In genomic region chr5:107725435-107726261, GRCm38 (mm10) we compare ENCODE assay signal across 8 mouse cellular contexts. TPM values are rescaled to one million over a fixed set of nuclear protein-coding genes. Genes with fewer than 3 reads are reported as not detected.
DNase-seq lines count a peak whose midpoint lies in the region; ATAC-seq and TF ChIP-seq lines count a peak whose summit lies in the region.

Gfi1 (minus strand) TSS chr5:107726036.

- H3K27me3 ChIP-seq in liver, adult 2 months (ENCODE audit: control insufficient read depth, insufficient read depth, low read length): peaks cover 56% of the 10 kb centered on the region
- peaks cover 94% of the 10 kb centered on the region for H3K27me3 ChIP-seq in embryonic facial prominence, embryonic 14.5 days (replicated peaks; ENCODE audit: control insufficient read depth, insufficient read depth, low read length)
- peaks cover 51% of the 10 kb centered on the region for H3K27me3 ChIP-seq in hindbrain, embryonic 16.5 days (replicated peaks; ENCODE audit: control insufficient read depth, insufficient read depth, low read length)
- peaks cover 74% of the 10 kb centered on the region for H3K27me3 ChIP-seq in lung, postnatal 0 days (replicated peaks; ENCODE audit: insufficient read depth, low read length)

- H3K4me3 ChIP-seq in liver, adult 2 months (ENCODE audit: insufficient read depth, low read depth, low read length): peak within 1 kb of the TSS; percentile 42; the same call in 1 of the 2 replicates
- peak within 1 kb of the TSS; percentile 31 for H3K4me3 ChIP-seq in embryonic facial prominence, embryonic 14.5 days (ENCODE audit: low read depth, low read length)
- peak within 1 kb of the TSS; percentile 28 for H3K4me3 ChIP-seq in hindbrain, embryonic 16.5 days (ENCODE audit: low read length)
- peak within 1 kb of the TSS; percentile 33 for H3K4me3 ChIP-seq in lung, postnatal 0 days (ENCODE audit: low read depth, low read length)

- ATAC-seq in embryonic facial prominence, embryonic 14.5 days (ENCODE audit: low read depth): peak; percentile 59
- peak; percentile 36; the same call in 1 of the 2 replicates for ATAC-seq in hindbrain, embryonic 16.5 days
- ATAC-seq in lung, postnatal 0 days: no peak

- 4% methylated on average over 41 of the region's 41 CpGs for WGBS in liver, adult 2 months
- under 1% methylated on average over 25 of the region's 41 CpGs for WGBS in embryonic facial prominence, embryonic 14.5 days
- WGBS in hindbrain, embryonic 16.5 days: under 1% methylated on average over 41 of the region's 41 CpGs
- under 1% methylated on average over 41 of the region's 41 CpGs for WGBS in lung, postnatal 0 days

- no peak within 1 kb of the TSS for H3K27ac ChIP-seq in liver, adult 2 months (replicated peaks; ENCODE audit: insufficient read depth, low read depth, low read length)
- no peak within 1 kb of the TSS for H3K27ac ChIP-seq in embryonic facial prominence, embryonic 14.5 days (replicated peaks; ENCODE audit: low read depth, low read length)
- no peak within 1 kb of the TSS for H3K27ac ChIP-seq in hindbrain, embryonic 16.5 days (ENCODE audit: low read depth, low read length)
- no peak within 1 kb of the TSS for H3K27ac ChIP-seq in lung, postnatal 0 days (ENCODE audit: low read length)

- peaks cover 10% of the 10 kb centered on the region for H3K4me1 ChIP-seq in liver, adult 2 months (ENCODE audit: control insufficient read depth, insufficient read depth, low read length)
- H3K4me1 ChIP-seq in embryonic facial prominence, embryonic 14.5 days (ENCODE audit: control insufficient read depth, insufficient read depth, low read length): peaks cover 31% of the 10 kb centered on the region
- peaks cover 39% of the 10 kb centered on the region for H3K4me1 ChIP-seq in hindbrain, embryonic 16.5 days (ENCODE audit: control insufficient read depth, insufficient read depth, low read depth, low read length)
- peaks cover 40% of the 10 kb centered on the region for H3K4me1 ChIP-seq in lung, postnatal 0 days (ENCODE audit: insufficient read depth, low read depth, low read length)

- no peaks in the 10 kb centered on the region for H3K9me3 ChIP-seq in embryonic facial prominence, embryonic 14.5 days (ENCODE audit: control insufficient read depth, low read length)
- no peaks in the 10 kb centered on the region for H3K9me3 ChIP-seq in hindbrain, embryonic 16.5 days (ENCODE audit: control insufficient read depth, low read length)
- H3K9me3 ChIP-seq in lung, postnatal 0 days (ENCODE audit: low read length): no peaks in the 10 kb centered on the region

- H3K9ac ChIP-seq in liver, adult 2 months (ENCODE audit: low read depth, low read length): no peak within 1 kb of the TSS; the same call in 1 of the 2 replicates
- H3K9ac ChIP-seq in embryonic facial prominence, embryonic 14.5 days (ENCODE audit: low read depth, low read length): peak within 1 kb of the TSS; percentile 49; the same call in 1 of the 2 replicates
- no peak within 1 kb of the TSS for H3K9ac ChIP-seq in hindbrain, embryonic 16.5 days (ENCODE audit: low read depth, low read length)
- H3K9ac ChIP-seq in lung, postnatal 0 days (replicated peaks; ENCODE audit: low read depth): no peak within 1 kb of the TSS

- H3K36me3 ChIP-seq in liver, adult 2 months (ENCODE audit: control insufficient read depth, insufficient read depth, low read length): no peaks in the 10 kb centered on the region
- H3K36me3 ChIP-seq in embryonic facial prominence, embryonic 14.5 days (ENCODE audit: control insufficient read depth, insufficient read depth, low read length): no peaks in the 10 kb centered on the region
- no peaks in the 10 kb centered on the region for H3K36me3 ChIP-seq in hindbrain, embryonic 16.5 days (ENCODE audit: control insufficient read depth, insufficient read depth, low read length)
- H3K36me3 ChIP-seq in lung, postnatal 0 days (ENCODE audit: insufficient read depth, low read length): no peaks in the 10 kb centered on the region

- no peak for TF ChIP-seq CTCF in liver, adult 2 months (IDR thresholded peaks at IDR 0.05; ENCODE audit: low read depth, low read length)
- no peak for TF ChIP-seq CTCF in lung, postnatal 0 days (IDR thresholded peaks at IDR 0.05)

- no peak for TF ChIP-seq EP300 in lung, postnatal 0 days (IDR thresholded peaks at IDR 0.05)

- H3K79me2 ChIP-seq in liver, adult 2 months (ENCODE audit: control insufficient read depth, insufficient read depth, low read length): no peaks in the 10 kb centered on the region

- TF ChIP-seq POLR2A in liver, adult 2 months (IDR thresholded peaks at IDR 0.05; ENCODE audit: extremely low read depth, insufficient read depth, low read length): no peak

- no peak for DNase-seq in liver, adult 2 months (ENCODE audit: extremely low read depth, low read depth, low spot score)
- no peak for DNase-seq in liver
- no peak for DNase-seq in embryonic facial prominence, embryonic 14.5 days (ENCODE audit: low spot score)
- DNase-seq in lung, postnatal 0 days (ENCODE audit: low spot score): no peak
- peak; percentile 67 for DNase-seq in retina, postnatal 1 day
- DNase-seq in left cerebral cortex, adult 9 months (ENCODE audit: low spot score in 2 of 2): no peak
- no peak for DNase-seq in ovary, adult 18-20 months (ENCODE audit: low spot score)

- H3K4me2 ChIP-seq in embryonic facial prominence, embryonic 14.5 days (ENCODE audit: low read depth, low read length): peak within 1 kb of the TSS; percentile 51
- peak within 1 kb of the TSS; percentile 49 for H3K4me2 ChIP-seq in hindbrain, embryonic 16.5 days (ENCODE audit: low read length)
- H3K4me2 ChIP-seq in lung, postnatal 0 days (replicated peaks; ENCODE audit: low read depth, low read length): peak within 1 kb of the TSS; percentile 56

RNA-seq across cellular contexts. Expression of gene Gfi1, which starts in this region (rescaled TPM):
- total RNA-seq in liver, adult 2 months (2014; rRNA removed): 0.07 and 0.09 TPM in 2 replicates
- polyA plus RNA-seq in liver, adult 2 months (2012; rRNA removed): 0.12 TPM in 1 of 2 replicates, not detected in the other
- polyA plus RNA-seq in embryonic facial prominence, embryonic 14.5 days (2014; fragmentation: Nextera tagmentation; extraction: Ambion mirVana): 0.39 and 0.79 TPM in 2 replicates
- 0.09 TPM in 1 of 2 replicates, not detected in the other for polyA plus RNA-seq in hindbrain, embryonic 16.5 days (2015; fragmentation: Nextera tagmentation; extraction: Ambion mirVana)
- 0.08 TPM in 2 replicates for polyA plus RNA-seq in lung, postnatal 0 days (2015; fragmentation: Nextera tagmentation; extraction: Ambion mirVana)

Comparison
In these comparisons a context has a peak if more than half of its experiments do, and no peak if none do; other contexts are left out.
1. Peak in ATAC-seq, H3K4me3 ChIP-seq, H3K9ac ChIP-seq and H3K4me2 ChIP-seq in embryonic facial prominence, embryonic 14.5 days; RNA of the gene not detected or under 1 TPM.
2. Peak in ATAC-seq, H3K4me3 ChIP-seq and H3K4me2 ChIP-seq in hindbrain, embryonic 16.5 days; RNA of the gene not detected or under 1 TPM.